Mouse (Mus musculus): ENCODE results near the gene Agbl2. TPM values are rescaled to one million over a fixed set of nuclear protein-coding genes. Genes with fewer than 3 reads are reported as not detected.

Agbl2 gene
- 1.2 and 1.4 TPM in 2 replicates for polyA plus RNA-seq (2015; fragmentation: Nextera tagmentation; extraction: Ambion mirVana)

DNA sequence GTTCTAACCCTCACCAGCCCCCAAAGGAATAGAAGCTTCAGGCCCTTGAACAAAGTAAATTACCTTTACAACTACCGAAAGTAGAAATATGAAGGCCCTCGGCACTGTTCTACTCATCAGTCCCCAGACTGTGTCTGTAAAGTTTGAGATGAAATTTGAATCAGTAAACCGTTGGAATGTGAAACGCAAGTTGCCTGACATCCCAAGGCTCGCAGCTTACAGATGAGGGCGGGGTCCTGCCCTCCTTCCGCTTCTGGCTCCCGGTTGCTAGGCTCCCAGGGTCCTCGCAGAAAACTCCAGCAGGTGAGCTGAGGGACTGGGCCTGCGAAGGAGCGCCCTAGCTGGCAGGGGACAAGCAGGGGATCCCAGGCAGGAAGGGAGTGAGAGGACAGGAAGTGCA, at the start of gene Agbl2:
Gene Agbl2 (plus strand): TSS at position 270 of the 400 bp plus-strand sequence.
- H3K27me3 ChIP-seq = peaks cover 10% of the 10 kb centered on the region; the same call in 1 of the 2 replicates
- peak; percentile 74 for ATAC-seq (ENCODE audit: low FRiP score, low read depth)

DNA sequence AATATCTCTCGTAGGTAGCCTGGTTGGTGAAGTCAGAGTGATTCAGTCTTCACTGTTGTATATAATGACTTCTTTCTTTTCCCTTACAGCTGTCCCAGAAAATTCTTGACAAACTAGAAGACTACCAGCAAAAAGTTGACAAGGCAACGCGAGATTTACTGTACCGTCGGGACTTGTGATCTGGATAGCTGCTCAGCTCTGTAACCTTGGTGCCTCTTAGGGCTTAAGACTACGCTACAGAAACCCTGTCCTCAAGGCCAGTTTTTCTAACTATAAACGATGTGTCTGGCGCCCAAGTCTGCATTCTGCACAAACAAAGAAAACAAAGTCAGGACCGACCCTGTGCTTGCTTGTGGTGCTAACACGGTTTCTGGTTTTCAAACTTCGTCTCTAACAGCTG, 47.2 kb upstream of the Agbl2 start:
- H3K9ac ChIP-seq = no peak overlapping the region
- H3K27ac ChIP-seq = no peak overlapping the region
- H3K36me3 ChIP-seq = peaks cover 74% of the 10 kb centered on the region
- no peaks in the 10 kb centered on the region for H3K4me1 ChIP-seq
- no peak for ATAC-seq (ENCODE audit: low FRiP score, low read depth)
- no peak overlapping the region for H3K4me3 ChIP-seq
- no peak overlapping the region for H3K4me2 ChIP-seq (replicated peaks)
- 81% methylated on average over 11 of the region's 11 CpGs for WGBS
- no peaks in the 10 kb centered on the region for H3K27me3 ChIP-seq
- H3K9me3 ChIP-seq = no peaks in the 10 kb centered on the region

More for the DNA sequence above, at the start of gene Agbl2:
- peak within 1 kb of the TSS; percentile 63 for H3K9ac ChIP-seq
- 0 out of 2 replicates have a peak, but pooled peaks cover 14% of the 10 kb centered on the region for H3K4me1 ChIP-seq
- H3K9me3 ChIP-seq = no peaks in the 10 kb centered on the region
- peak within 1 kb of the TSS; percentile 53 for H3K4me3 ChIP-seq
- peaks cover 38% of the 10 kb centered on the region for H3K36me3 ChIP-seq
- H3K27ac ChIP-seq = no peak within 1 kb of the TSS
- H3K4me2 ChIP-seq (replicated peaks) = peak within 1 kb of the TSS; percentile 91
- 2% methylated on average over 11 of the region's 11 CpGs for WGBS

DNA sequence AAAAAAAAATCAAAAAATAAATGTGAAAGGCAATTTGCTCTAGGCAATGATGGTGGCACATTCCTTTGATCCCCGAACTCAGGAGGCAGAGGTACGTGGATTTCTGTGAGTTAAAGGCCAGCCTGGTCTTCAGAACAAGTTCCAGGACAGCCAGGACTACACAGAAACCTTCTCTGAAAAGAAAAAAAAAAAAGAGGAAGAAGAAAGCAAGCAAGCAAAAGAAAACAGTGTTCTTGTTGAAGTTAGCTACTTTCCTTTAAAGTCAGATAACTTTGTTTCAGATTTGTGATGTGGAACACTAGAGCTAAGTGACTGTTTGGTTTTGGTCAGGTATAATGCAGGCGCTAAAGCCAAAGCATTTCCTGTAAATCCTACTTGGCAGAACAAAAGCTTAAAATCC, 43.7 kb upstream of the Agbl2 start:
- 88% methylated on average over 3 of the region's 3 CpGs for WGBS
- Histone ChIP-seq H3K9me3 (no peaks in the 10 kb centered on the region), H3K4me1 (no peaks in the 10 kb centered on the region)

DNA sequence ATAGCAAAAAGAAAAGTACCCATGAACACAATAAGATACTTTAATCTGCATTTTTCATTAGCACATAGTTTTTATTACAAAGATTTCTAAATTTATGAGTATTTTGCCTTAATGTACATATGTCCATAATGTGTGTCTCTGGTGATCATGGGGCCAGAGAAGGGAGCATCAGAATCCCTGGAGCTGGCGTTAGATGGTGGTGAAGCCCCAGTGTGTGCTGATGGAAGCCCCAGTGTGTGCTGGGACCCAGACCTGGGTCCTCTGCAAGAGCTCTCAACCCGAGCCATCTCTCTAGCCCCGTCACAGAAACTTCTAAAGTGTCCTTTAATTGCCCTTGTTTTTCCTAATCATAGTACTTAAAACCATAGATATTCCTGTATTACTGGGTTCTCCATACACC, 43.2 kb upstream of the Agbl2 start:
- Histone ChIP-seq H3K9me3 (no peaks in the 10 kb centered on the region), H3K4me1 (no peaks in the 10 kb centered on the region), H3K4me2 (replicated peaks) (no peak overlapping the region), H3K4me3 (no peak overlapping the region), H3K27me3 (no peaks in the 10 kb centered on the region), H3K9ac (no peak overlapping the region), H3K36me3 (peaks cover 36% of the 10 kb centered on the region), H3K27ac (no peak overlapping the region)
- 85% methylated on average over 3 of the region's 3 CpGs for WGBS
- no peak for ATAC-seq (ENCODE audit: low FRiP score, low read depth)

More for the DNA sequence above, 43.7 kb upstream of the Agbl2 start:
- H3K9ac ChIP-seq = no peak overlapping the region
- H3K27me3 ChIP-seq = no peaks in the 10 kb centered on the region
- ATAC-seq (ENCODE audit: low FRiP score, low read depth) = no peak
- H3K4me2 ChIP-seq (replicated peaks) = no peak overlapping the region
- H3K36me3 ChIP-seq = peaks cover 41% of the 10 kb centered on the region
- no peak overlapping the region for H3K27ac ChIP-seq
- H3K4me3 ChIP-seq = no peak overlapping the region

DNA sequence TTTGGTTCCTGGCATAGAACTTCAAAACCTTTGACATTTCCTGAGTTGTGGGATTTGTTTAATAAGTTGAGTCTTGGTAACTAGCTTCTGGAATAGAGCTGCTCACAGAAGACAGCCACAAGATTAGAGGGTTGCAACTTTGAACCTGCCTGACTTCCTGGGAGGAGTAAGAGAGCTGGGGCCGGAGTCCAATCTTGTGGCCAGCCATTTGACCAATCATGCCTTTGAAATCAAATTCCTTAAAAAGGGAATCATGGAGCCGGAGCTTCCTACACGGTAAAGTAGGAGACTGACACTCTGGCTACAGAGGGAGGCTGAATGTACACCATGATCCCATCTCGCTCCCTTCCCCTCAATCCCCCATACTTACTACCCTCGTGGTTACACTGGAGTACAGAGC, 42.6 kb upstream of the Agbl2 start:
- Histone ChIP-seq H3K4me3 (no peak overlapping the region), H3K9me3 (no peaks in the 10 kb centered on the region), H3K4me1 (no peaks in the 10 kb centered on the region), H3K36me3 (peaks cover 30% of the 10 kb centered on the region), H3K27me3 (no peaks in the 10 kb centered on the region), H3K27ac (no peak overlapping the region), H3K9ac (no peak overlapping the region), H3K4me2 (replicated peaks) (no peak overlapping the region)
- ATAC-seq (ENCODE audit: low FRiP score, low read depth) = no peak
- WGBS = 80% methylated on average over 5 of the region's 5 CpGs

DNA sequence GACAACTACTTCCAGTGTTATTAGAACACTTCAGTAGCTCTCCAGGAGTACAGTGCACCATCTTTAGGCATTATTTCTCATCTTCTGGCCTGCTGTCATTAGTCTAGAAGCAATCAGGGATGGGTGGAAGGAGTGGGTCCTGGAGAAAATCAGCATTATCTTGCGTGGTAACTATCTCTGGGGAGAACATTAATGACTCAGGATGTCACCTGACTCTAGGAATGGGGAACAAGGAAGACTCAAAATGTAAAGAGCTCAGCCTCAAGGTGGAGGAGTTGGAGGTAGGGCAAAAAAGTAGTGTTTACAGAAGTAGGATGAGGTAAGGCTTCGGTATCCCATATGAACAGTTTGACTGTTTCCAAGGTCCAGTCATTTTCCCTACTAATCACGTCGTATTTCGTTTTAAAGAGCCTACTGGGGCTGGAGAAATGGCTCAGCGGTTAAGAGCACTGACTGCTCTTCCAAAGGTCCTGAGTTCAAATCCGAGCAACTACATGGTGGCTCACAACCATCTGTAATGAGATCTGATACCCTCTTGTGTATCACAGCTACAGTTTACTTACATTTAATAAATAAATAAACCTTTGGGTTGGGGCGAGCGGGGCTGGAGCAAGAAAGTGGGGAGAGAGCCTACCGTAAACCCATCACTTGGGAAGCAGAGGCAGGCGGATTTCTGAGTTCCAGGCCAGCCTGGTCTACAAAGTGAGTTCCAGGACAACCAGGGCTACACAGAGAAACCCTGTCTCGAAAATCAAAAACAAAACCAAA, 38.1 kb upstream of the Agbl2 start:
- H3K9me3 ChIP-seq = no peaks in the 10 kb centered on the region
- peak overlapping the region; percentile 92 for H3K4me3 ChIP-seq
- ATAC-seq (ENCODE audit: low FRiP score, low read depth) = no peak
- H3K9ac ChIP-seq = peak overlapping the region; percentile 45
- H3K4me2 ChIP-seq (replicated peaks) = peak overlapping the region; percentile 61
- peak overlapping the region; percentile 96 for H3K27ac ChIP-seq
- H3K4me1 ChIP-seq = peaks cover 22% of the 10 kb centered on the region
- no peaks in the 10 kb centered on the region for H3K27me3 ChIP-seq
- H3K36me3 ChIP-seq = peaks cover 18% of the 10 kb centered on the region
- 63% methylated on average over 12 of the region's 12 CpGs for WGBS

DNA sequence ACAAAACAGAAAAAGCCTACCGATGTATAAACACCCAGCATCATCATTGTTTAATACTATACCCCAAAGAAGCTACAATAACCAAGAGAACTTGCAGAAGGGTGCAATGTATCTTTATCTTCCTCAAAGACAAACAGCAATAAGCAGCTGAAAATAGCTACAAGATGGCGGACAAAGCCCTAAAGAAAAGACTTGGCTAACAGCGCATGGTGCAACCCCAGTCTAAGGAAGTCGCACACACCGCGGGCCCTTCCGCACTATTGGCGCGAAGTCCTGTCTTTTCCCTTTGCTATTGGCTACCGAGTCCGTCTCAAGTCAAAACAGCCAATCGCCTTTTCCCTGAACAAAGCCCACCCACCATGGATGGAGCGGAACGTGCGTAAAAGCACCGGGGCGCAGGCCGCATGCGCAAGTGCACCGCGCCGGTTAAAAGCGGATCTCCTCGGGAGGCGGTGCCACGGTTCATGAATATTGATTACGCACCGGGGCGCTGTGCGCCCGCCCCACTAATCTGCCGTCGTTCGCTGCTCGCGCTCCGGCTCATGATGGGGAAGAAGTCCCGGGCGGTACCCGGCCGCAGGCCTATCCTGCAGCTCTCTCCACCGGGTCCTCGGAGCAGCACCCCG, 37.4 kb upstream of the Agbl2 start, which contains the start of gene Fnbp4:
Gene Fnbp4 (plus strand): TSS at position 318 of the 626 bp plus-strand sequence.
- ATAC-seq (ENCODE audit: low FRiP score, low read depth) = peak; percentile 99
- Histone ChIP-seq H3K4me1 (peaks cover 28% of the 10 kb centered on the region), H3K27ac (peak within 1 kb of the TSS; percentile 96), H3K9ac (peak within 1 kb of the TSS; percentile 97), H3K4me2 (replicated peaks) (peak within 1 kb of the TSS; percentile 90), H3K4me3 (peak within 1 kb of the TSS; percentile 92), H3K9me3 (no peaks in the 10 kb centered on the region), H3K36me3 (peaks cover 21% of the 10 kb centered on the region), H3K27me3 (no peaks in the 10 kb centered on the region)
- WGBS = 1% methylated on average over 44 of the region's 44 CpGs

DNA sequence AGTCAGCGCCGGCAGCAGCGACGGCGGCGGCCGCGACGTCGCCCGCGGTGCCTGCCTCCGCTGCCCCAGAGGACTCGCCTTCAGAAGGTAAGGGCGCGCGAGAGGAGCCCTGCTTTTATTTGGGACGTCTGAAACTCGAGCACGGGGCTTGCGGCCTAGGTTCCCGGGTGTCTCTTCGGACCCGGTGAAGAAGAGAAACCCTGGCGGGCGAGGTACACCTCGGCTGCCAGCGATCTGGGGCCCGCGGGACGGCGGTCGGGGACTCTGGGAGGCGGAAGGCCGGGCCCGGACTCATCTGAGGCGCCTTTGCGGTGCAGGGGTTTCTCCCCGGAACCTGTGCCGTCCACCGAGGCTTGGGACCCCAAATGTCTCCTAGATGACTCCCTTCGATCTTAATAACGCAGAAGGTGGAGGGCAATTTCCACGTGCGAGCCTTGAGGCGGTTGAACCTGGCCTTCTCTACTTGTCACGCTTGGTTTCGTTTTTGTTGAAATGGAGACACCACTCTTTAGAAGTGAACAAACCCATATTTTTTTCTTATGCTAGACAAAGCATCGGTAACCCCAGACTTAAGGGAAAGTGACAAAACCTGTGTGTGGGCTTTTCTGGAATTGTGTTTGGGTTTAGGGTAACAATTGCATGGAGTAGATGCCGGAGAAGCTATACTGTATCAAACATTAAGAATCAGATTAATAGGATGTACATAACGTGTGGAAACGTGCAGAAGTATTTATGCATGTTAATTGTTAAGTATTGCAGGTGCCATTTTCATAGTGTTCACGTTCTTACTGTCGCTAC, 36.6 kb upstream of the Agbl2 start:
- peak overlapping the region; percentile 97 for H3K9ac ChIP-seq
- H3K4me3 ChIP-seq = peak overlapping the region; percentile 92
- H3K9me3 ChIP-seq = no peaks in the 10 kb centered on the region
- peaks cover 27% of the 10 kb centered on the region for H3K36me3 ChIP-seq
- no peaks in the 10 kb centered on the region for H3K27me3 ChIP-seq
- peak; percentile 55 for ATAC-seq (ENCODE audit: low FRiP score, low read depth)
- under 1% methylated on average over 54 of the region's 54 CpGs for WGBS
- peak overlapping the region; percentile 90 for H3K4me2 ChIP-seq (replicated peaks)
- peaks cover 28% of the 10 kb centered on the region for H3K4me1 ChIP-seq
- H3K27ac ChIP-seq = peak overlapping the region; percentile 96

DNA sequence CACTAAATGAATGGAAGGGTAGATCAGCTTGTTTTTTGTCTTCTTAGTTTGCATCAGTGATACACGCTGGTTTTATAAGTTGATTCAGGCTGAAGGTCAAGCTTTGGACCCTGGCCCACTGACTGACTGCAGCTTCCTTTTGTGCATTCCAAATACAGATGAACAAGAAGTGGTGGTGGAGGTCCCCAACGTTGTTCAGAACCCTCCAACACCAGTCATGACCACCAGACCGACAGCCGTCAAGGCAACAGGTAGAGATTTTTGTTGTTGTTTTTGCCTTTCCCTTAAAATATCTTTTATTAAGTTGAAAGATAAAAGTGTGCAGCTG, 36.0 kb upstream of the Agbl2 start:
- Histone ChIP-seq H3K4me3 (peak overlapping the region; percentile 92), H3K9ac (peak overlapping the region; percentile 97), H3K27me3 (no peaks in the 10 kb centered on the region), H3K9me3 (no peaks in the 10 kb centered on the region), H3K4me2 (replicated peaks) (peak overlapping the region; percentile 90), H3K27ac (no peak overlapping the region), H3K4me1 (peaks cover 28% of the 10 kb centered on the region), H3K36me3 (peaks cover 33% of the 10 kb centered on the region)
- WGBS = 15% methylated on average over 4 of the region's 4 CpGs
- no peak for ATAC-seq (ENCODE audit: low FRiP score, low read depth)

DNA sequence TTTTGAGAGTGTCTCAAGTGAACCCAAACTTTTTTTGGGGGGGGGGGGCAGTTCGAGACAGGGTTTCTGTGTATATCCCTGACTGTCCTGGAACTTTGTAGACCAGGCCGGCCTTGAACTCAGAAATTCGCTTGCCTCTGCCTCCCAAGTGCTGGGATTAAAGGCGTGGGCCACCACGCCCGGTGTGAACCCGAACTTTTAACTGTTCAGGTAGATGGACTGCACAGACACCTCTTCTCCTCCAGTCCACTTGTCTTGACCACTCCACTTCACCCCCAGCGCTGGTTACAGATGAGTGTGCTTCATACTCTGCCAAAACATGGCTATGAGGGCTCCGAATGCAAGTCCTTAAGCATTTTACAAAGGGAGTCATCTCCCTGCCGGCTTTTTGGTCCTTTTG, 35.4 kb upstream of the Agbl2 start:
- peaks cover 34% of the 10 kb centered on the region for H3K36me3 ChIP-seq
- no peak for ATAC-seq (ENCODE audit: low FRiP score, low read depth)
- H3K4me3 ChIP-seq = peak overlapping the region; percentile 92
- H3K27ac ChIP-seq = no peak overlapping the region
- H3K9ac ChIP-seq = peak overlapping the region; percentile 97; the same call in 1 of the 2 replicates
- no peaks in the 10 kb centered on the region for H3K27me3 ChIP-seq
- H3K4me2 ChIP-seq (replicated peaks) = peak overlapping the region; percentile 90
- WGBS = 92% methylated on average over 10 of the region's 10 CpGs
- no peaks in the 10 kb centered on the region for H3K9me3 ChIP-seq
- H3K4me1 ChIP-seq = peaks cover 28% of the 10 kb centered on the region

DNA sequence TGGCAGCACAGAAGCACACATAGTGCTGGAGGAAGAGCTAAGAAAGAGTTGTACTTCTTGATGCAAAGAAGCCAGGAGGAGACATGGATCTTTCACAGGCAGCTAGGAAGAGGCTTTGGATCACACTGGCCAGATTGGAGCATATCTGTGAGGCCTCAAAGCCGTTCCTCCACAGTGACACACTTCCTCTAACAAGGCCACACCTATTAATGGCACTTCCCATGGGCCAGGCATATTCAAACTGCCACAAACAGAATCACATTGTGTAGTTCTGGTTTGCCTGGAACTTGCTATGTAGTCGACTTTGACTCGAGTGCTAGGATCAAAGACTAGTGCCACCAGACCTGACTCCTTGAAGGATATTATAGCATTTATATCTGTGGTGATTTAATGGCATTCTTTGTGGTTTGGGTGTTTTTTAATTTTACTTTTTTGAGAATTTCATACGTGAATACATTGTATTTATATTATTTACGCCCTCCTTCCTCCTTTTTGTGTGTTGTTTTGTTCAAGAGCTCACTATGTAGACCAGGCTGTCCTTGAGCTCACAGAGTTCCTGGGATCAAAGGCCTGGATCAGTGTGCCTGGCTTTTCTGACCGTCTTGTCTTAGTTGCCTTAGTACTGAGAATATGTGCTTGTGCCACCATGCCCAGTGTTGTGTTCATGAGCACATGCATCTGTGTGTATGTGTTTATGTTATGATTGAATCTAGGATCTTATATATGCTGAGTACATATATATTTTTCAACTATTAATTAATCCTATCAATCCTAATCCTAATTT, 32.7 kb upstream of the Agbl2 start:
- Histone ChIP-seq H3K36me3 (peaks cover 60% of the 10 kb centered on the region), H3K4me3 (no peak overlapping the region), H3K27ac (no peak overlapping the region), H3K9me3 (no peaks in the 10 kb centered on the region), H3K9ac (no peak overlapping the region), H3K4me2 (replicated peaks) (no peak overlapping the region), H3K27me3 (no peaks in the 10 kb centered on the region), H3K4me1 (peaks cover 28% of the 10 kb centered on the region)
- 75% methylated on average over 6 of the region's 6 CpGs for WGBS
- ATAC-seq (ENCODE audit: low FRiP score, low read depth) = no peak

Measured in limb, embryonic 13.5 days (tissue).